Mouse (Mus musculus): Measurements from ENCODE around the gene Fam84b.
"Not testable (repeated sequence)": the region's sequence is repeated elsewhere in the genome, so short reads cannot be mapped to it uniquely, and the experiment has no call there.

The Fam84b gene

DNA sequence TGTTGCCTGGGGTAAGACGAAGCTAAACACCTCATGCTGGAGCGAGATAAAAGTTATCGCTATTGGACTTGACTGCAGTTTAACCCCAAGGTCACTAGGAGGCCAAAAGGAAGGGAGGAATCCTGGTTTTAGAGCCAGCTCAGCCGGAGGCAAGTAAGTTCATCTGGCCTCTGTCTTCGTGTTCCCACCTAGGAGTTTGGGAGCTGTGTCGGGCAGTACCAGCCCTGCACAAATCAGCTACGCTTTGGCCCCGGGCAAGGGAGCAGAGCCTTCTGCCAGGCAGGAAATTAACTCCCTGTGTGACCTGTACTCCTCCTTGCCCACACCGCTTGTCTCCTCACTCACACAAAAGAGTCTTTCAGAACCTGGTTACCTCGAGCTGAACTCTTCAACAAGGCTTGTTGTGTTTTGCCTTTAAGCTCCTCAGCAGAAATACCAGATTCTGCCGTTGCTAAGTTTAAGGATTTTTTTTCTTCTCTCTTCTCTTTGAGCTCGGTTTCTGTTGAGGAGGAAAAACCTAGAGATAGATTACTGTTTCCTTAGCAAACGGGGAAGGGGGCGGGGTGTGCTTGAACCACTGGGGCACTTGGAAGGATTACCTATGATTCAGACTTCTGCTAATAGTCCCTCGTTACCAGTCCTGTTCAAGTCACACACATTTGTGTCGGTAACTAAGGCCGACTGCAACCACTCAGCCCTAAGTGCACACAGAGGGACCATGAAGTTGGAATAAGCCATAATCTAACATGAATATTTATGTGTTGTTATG is at the start of gene Fam84b:
TSS of gene Fam84b (minus strand) at position 548 of the 769 bp plus-strand sequence.
- DNase-seq (ENCODE audit: low spot score in 2 of 2): peak; percentile 3 to 26

DNA sequence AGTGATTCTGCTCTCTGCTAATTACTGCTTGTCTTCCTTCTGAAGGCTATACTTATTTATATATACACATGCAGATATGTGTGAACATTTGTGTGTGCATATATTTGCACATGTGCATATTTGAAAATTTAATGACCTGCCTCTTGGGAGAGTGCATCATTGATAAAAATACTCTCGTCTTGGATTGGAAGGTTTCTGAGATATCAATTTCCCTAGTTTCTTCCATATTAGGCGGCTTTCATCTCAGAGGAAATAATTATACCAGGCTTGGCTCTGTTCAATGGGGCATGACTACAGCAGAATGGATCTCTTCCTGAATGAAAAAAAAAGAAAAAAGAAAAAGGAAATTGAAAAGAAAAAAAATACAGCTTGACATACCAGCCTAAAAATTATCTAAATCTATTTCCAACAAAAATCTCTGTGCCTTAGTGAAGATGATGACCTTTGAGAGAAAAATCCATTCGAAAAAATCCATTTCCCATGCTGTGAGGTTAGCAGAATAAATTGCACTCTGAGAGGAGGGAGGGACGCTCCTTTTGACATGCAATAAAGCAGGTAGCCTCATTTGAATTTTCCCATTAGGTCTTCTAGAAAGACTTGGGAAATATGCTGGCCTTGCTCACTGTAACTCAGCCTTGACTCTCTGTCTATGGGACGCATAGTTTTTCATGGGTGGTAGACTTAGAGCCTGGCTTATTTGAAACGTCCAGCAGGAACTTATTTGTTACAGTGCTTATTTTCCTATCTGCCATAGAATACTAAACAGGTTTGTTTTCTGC is 44.8 kb upstream of the Fam84b start:
- no peak for DNase-seq (ENCODE audit: low spot score in 2 of 2)

DNA sequence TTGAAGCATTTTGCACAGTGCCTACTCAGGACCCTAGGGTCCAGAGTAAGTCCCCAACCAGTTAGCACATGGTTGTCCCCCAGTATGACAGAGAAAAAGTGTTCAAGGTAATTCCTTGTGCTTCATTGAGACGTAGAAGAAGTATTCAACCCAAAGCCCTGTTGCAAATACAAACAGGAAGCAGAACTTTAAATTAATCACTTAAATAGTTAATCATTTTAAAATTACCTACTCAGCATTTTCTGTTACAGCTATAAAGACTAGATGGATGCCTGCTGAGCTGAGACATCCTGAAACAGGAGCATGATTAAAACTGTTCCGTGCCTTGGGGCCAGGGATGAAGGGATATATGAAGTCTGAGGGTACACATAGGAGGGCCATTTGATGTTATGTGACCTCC is 42.5 kb upstream of the Fam84b start:
- DNase-seq (ENCODE audit: low spot score in 2 of 2): no peak

DNA sequence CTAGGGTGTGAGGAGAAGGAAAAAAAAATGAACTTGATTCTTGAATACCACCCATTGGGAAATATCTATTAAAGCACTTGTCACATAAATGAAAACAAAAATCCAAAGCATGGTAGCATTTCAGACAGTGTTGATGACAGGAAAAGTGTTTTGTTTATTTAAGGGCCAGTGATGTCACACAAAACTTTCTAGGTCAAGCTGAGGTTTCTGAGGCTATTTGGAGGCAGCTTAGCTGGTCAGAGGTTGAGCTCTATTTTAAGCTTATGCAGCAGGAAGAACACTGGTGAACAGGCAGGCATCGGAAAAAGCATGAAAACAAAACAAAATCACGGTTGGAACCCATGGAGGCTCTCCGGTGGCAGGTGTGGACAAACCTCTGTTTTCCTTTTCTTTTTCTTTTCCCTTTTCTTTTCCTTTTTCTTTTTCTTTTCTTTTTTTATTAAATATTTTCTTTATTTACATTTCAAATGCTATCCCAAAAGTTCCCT is 39.4 kb upstream of the Fam84b start:
- DNase-seq (ENCODE audit: low spot score in 2 of 2): no peak

DNA sequence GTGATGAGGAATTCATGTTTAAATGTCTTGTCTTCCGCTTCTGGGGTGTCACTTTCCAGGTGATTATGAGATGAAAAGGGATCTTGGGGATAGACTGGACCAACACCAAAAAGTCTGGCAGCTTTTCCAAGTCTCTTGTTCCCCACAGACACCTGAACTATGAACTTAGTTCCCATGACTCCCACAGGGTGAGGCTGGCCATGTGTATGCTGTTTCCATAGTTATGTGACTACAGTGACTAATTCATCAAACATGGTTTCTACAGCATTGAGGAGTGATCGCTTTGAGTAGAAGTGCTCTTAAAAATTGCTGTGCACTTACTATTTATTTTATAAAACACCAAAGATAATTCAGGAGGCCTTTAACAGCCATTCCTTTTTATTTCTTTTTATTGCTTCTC is 35.1 kb upstream of the Fam84b start:
- DNase-seq (ENCODE audit: low spot score in 2 of 2): no peak

DNA sequence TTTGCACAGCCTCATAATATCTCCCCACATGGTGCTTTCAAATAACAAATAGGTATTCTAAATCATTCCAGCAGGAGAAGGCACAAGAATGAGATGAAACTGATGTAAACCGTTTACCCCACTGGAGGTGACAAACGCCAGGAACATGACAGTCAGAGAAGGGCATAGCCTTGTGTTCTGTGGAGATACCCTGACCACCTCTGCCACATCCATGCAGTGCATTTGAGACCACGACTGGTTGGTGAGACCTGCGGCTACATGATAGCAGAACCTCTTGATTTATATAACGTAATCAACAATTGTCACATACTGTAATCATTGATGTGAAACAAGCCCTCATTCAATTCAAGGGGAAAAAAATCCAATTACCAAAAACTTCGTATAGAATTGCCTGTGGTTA is 22.1 kb upstream of the Fam84b start:
- no peak for DNase-seq (ENCODE audit: low spot score in 2 of 2)

DNA sequence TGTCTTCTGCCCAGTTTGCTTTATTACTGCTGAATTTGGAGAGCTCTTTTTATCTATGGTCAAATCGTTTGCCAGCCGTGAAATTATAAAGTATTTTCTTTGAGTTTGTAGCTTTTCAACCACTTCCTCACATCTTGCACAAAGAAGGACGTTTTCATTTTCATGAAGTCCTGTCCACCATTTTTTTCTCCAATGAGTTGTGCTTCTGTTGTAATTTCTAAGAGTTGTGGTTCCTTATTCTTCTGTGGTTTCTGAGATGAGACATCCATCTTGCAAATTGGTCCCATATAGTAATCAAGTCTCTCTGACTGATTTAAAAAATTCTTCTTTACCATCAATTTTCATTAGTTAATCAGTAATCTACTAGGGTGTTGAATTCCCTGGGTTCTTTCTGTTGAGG is 8.8 kb upstream of the Fam84b start:
- DNase-seq (ENCODE audit: low spot score in 2 of 2): no peak

DNA sequence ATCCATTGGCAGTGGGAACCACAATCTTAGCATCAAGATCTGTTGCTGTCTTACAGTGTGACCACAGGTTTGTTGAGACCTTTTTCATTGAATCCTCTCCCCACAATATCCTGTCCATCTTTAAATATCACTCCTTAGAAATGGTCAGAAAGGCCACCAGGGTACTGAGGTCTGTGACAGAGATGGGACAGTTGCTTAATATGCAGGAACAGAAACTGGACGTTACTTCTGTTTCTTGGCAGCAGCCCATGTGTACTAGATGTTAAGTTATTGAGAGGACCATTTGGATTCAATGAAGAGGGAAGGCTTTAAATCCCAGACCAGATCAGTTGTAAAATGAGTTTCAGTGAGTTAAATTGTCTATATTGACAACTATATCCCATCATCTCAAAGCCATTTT is 1.5 kb upstream of the Fam84b start:
- no peak for DNase-seq (ENCODE audit: low spot score in 2 of 2)

DNA sequence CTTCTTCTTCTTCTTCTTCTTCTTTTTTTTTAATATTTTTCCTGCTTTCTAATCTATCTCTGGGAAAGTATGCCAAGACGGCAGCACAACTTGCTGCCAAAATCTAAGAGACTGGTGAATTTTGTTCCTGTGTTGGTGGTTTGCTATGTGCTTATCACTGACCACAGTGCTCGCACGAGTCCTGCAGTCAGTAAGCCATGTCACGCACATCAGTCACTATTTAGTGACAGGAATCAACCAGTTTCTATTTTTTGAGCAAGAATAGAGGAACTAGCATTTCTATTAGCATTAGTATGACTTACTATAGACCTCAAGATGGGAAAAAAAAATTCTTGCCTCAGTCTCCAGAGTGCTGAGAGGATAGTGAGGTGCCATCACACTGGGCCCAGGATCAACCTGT is 573 bp upstream of the Fam84b start:
- no peak for DNase-seq (ENCODE audit: low spot score in 2 of 2)

DNA sequence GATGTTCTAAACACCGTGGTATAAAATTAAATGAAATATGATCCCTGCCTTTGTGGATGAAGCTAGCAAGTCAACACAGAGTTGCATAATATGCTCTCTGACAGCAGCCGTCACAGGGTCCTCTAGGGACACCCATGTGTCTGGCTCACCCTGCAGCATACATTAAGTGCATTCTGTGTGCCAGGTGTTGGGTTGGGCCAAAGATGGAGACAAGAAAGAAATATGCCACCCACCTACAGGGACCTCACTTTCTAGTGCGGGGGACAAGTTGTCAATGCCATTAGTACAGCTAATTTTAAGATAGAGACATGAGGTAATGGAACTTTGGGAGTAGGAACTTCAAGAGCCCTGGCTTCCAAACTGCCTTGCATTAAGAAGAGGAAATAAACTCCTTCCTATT is 4.9 kb downstream of the Fam84b start:
- no peak for DNase-seq (ENCODE audit: low spot score in 2 of 2)

DNA sequence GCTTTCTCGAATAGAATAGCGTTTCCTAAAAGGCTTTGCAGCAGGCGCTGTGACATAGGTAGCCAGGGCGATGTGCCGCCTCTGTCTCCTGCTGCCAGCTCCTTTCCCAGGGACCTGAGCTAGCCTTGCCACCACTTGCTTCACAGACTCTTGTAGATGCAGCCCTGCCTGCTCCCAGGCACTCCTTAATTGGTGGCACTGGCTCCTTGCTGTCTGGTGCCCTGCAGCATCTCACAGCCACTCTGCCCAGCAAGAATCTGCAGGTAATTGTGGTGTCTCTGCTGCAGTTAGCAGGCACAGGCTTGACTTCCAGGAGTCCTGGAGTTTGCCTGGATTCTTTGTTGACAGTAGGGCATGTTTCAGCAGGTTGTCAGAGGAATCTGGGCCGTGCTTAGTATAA is 7.3 kb downstream of the Fam84b start:
- DNase-seq (ENCODE audit: low spot score in 2 of 2): no peak

DNA sequence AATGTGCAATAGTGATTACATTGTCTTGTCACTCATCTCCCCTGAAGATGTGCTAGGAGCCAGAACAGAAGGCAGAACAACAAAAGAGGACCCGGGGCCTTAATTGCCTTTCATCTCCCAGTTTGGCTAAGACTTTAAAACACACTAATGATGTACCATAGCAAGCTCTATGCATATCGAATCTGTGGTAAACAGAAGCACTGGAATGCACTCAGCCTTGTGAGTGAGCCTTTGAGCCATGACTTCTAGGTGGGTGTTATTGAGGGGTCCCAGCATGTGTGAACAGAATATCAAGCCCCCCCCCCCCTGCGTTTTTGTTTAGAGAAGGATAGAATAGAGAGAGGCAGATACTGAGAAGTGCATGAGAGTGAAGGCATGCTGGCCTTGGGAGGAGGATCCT is 7.7 kb downstream of the Fam84b start:
- no peak for DNase-seq (ENCODE audit: low spot score in 2 of 2)

DNA sequence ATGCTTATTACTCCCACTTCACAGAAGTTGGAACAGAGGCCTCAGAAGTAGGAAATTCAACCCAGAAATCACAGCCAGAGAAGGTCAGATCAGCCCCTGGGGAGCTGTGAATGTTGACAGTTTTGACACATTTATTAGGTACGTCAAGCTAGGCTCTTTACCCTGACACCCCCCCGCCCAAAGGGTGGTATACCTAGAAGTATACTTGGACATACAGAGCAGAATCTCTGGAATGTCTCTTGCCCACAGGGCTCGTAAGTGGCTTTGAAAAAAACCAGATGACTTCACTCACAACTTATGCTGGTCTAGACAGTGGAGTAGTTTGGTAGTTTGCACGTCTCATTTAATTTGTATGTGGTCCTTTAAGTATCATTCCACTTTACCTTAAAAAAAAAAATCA is 11.8 kb downstream of the Fam84b start:
- no peak for DNase-seq (ENCODE audit: low spot score in 2 of 2)

DNA sequence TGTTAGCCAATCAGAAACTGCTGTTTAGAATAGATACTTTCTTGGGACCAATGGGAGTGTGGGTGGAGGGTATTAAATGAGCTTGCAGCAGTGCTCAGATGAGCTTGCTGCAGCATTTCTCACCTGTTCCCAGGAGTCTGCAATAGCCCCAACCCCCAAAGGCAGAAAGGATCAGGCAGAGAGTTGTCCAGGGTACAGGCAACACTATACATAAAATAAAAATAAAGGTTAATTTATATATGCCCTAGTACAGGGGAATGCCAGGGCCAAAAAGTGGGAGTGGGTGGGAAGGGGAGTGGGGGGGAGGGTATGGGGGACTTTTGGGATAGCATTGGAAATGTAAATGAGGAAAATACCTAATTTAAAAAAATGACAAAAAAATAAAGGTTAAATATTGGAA is 12.3 kb downstream of the Fam84b start:
- not testable (repeated sequence) for DNase-seq (ENCODE audit: low spot score in 2 of 2)

DNA sequence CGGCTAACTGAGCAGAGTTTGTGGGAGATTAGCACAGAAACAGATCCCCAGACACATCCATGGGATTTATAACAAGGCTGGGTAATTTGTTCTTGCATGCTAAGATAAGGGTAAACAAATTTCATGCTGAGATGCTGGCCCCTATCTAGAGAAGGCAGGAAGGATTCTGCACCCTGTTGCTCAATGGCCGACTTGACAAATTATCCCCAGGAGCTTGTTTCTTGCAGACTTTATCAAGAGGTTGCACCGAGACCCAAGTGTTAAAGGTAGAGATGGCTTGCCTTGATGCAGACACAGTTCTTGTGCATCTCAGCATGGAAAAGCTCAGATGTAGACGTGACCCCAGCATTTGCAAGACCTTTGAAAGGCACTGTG is 13.3 kb downstream of the Fam84b start:
- no peak for DNase-seq (ENCODE audit: low spot score in 2 of 2)

DNA sequence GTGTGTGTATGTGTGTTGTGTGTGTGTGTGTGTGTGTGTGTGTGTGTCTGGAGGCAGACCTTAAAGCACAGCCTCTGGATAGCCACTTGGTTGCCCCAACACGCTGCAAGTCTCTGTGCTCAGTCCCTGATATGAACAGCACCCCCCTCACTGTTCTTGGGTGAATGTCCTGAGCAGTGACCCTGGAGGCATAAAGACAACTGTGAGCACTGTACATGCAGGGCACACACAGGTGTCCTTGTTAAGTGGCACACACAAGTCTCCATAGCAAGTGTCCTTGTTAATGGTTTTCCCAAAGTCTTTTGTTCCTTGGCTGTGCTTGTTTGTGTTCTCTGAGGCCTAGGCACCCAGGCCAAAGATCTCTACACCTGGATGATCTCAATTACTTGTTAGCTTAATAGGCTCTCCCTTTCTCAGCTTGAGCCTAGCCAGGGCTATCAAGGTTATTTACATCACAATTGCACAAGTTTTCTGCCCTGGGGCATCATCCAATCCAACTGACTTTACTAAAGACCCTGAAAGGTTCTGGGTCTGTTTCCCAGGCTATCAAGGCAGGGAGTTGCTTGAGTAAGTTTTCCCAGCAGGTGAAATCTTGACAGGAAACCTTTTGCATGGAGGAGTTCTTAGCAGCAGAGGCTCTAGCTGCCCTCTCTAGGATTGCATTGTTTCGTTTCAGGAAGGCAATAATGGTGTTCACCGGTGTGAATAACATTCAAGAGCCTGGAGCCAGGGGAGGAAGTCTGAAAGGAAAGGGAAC is 13.9 kb downstream of the Fam84b start:
- DNase-seq (ENCODE audit: low spot score in 2 of 2): no peak

DNA sequence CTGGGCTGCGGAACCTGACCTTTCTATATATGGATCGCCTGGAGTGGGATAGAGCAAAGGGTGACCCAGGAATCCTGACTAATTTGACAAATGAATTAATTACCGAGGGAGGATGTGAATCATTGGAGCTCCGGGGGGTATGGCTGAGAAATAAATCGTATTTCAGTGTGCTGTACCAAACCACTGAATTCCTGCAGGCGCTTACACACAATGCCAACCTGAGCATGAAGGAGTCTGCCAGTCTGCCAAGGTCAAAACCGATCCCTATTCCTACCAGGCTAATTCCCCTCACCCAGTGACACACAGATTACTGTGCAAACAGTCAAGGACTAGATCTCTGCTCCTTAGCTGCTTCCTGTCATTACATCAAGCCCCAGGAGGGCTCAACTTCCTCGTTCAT is 15.4 kb downstream of the Fam84b start:
- DNase-seq (ENCODE audit: low spot score in 2 of 2): no peak

DNA sequence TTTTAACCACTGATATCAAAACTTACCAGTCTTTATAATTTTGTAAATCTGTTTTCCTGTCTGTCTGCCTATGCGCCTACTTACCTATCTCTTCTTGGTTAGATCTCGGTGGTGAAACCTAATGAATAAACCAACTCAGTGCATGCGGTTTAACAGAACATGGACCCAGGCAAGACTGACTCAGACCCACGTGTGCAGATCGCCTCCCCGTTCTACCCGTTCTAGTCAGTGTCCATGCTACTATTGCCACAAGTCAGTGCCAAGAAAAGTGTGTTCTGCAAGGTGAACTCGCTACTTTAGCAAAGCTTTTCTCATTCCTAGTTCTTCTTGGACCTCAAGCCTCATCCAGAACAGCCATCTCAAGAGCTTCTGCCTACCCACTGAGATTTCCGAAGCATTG is 15.9 kb downstream of the Fam84b start:
- no peak for DNase-seq (ENCODE audit: low spot score in 2 of 2)

DNA sequence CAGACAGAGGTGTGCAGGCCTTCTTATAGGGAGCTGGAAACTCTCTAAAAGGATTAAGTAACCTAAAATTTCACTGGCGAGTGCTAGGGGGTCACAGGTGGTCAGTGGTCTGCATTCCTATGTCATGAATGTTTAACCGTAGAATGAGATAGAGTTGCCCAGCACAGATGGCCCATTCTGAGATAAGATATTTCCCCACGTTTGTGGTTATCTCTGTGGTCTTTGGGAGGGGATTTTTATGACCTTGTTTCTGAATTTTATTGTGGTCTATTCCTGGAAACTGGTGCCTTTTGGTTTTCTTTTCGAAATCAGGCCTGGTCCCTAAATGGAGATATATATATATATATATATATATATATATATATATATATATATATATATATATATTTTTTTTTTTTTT is 17.3 kb downstream of the Fam84b start:
- no peak for DNase-seq (ENCODE audit: low spot score in 2 of 2)

DNA sequence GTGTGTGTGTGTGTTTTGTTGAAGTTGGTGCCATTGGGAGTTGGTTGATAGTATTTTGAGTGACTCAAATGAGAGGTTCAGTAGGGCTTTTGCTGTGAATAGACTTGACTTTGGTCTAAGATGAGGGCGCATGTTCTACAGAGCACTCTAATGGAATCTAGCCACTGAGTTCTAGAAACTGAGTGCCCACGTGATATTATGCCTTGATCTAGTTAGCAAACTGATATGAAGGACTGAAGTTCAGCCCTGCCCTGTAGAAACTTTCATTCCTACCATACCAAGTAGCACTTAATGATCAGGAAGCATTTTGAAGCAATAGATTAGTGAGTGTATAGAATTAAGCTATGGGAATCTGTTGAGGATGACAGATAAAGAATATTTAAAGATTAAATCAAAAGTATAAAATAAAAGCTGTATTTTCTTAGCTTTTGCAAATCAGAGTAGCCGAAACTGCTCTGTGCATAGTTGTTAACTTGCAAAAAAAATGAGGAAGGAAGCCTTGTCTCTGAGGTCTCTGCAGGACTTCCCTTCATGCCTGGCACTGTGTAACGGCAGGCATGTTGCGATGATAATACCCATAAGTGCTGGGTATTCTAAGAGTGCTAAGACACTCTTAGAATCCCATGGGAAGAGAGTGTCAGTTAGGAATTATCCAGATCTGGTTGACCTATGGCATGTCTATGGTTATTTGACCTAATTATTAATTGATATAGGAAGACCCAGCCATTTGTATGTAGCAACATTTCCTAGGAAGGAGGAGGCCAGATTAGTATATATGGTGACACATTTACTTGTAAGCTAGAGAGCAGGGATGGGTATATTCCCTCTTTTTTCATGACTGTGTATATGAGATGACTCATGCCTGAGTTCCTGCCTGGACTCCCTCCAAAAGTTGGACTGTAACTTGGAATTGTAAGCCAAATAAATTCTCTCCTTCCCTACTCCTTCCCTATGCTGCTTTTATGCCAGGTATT is 18.7 kb downstream of the Fam84b start:
- no peak for DNase-seq (ENCODE audit: low spot score in 2 of 2)

DNA sequence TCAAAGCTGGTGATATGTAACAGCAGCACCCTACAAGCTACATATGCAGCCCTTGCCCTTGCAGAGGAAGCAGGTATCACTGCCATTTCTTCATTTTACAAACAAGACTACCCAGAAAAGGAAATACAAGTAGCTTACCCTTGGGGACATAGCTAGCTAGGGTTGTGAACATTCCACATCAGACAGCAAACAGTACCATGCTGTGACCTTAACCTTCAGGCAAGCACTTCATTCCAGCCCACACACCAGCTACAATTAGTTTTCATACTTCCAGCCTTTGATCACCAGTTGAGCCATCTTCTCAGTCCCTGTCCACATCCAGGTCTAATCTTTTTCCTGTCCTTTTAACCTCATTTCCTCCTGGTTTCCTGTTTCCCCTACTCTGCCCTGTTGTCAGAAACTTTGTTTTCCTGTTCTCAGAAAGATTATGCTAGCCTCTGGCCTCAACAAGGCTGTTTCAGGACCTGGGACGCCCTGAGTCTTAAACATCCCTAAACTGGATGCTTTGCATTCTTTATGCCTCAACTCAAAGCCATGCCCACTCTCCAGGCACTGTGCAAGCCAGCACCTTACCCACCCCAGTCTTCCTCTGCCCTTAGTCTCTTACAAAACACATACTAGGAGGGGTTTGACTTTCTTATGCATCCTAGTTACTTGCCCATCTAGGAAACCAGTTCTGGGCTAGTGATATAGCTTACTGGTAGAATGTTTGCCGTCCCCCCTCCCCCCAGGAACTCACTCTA is 19.9 kb downstream of the Fam84b start:
- DNase-seq (ENCODE audit: low spot score in 2 of 2): no peak

Data from urinary bladder, postnatal 36 days (tissue).